Mouse (Mus musculus): ENCODE results near the gene Afap1l2. TPM values are rescaled to one million over a fixed set of nuclear protein-coding genes. Genes with fewer than 3 reads are reported as not detected.

Gene Afap1l2
- polyA plus RNA-seq, 1 experiment: 17.3 TPM

DNA sequence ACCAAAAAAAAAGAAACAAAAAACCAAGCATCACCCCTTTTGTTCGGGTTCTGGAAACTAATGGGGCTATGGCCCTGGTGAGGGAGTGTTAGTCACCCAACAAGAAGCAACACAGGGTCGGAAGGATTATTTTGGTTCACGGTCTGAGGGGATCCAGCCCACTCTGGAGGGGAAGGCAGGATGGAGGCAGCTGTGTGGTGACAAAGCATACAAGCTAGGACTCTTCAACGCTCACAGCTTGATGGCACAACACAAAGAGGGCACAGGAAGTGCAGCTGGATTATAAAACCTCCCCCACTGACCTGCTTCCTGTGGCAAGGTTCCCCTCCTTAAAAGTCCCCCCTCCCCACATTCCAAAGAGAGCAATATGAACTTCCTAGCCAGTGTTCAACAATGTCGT is 44.2 kb downstream of the Afap1l2 start:
- Histone ChIP-seq H3K27ac (ENCODE audit: insufficient read depth, low read length) (no peak overlapping the region), H3K27me3 (ENCODE audit: control insufficient read depth, insufficient read depth, low read length, poor library complexity, severe bottlenecking) (no peaks in the 10 kb centered on the region), H3K4me3 (ENCODE audit: low read depth, low read length) (no peak overlapping the region), H3K9ac (ENCODE audit: low read depth, poor library complexity, severe bottlenecking) (no peak overlapping the region), H3K9me3 (replicated peaks; ENCODE audit: control insufficient read depth, insufficient read depth, low read length, poor library complexity, severe bottlenecking) (no peaks in the 10 kb centered on the region), H3K36me3 (ENCODE audit: control insufficient read depth, insufficient read depth, low read length, poor library complexity, severe bottlenecking) (no peaks in the 10 kb centered on the region), H3K4me1 (ENCODE audit: control insufficient read depth, insufficient read depth, low read length) (peaks cover 2% of the 10 kb centered on the region)
- TF ChIP-seq EP300 (IDR thresholded peaks at IDR 0.05; ENCODE audit: insufficient read depth, low read depth, low read length): no peak
- TF ChIP-seq CTCF (IDR thresholded peaks at IDR 0.05; ENCODE audit: low read depth, low read length): no peak

- H3K4me3 ChIP-seq (ENCODE audit: low read depth, low read length): no peak overlapping the region
- no peak overlapping the region for H3K27ac ChIP-seq (ENCODE audit: insufficient read depth, low read length)
- H3K9me3 ChIP-seq (replicated peaks; ENCODE audit: control insufficient read depth, insufficient read depth, low read length, poor library complexity, severe bottlenecking): no peaks in the 10 kb centered on the region
- no peaks in the 10 kb centered on the region for H3K27me3 ChIP-seq (ENCODE audit: control insufficient read depth, insufficient read depth, low read length, poor library complexity, severe bottlenecking)
- TF ChIP-seq EP300 (IDR thresholded peaks at IDR 0.05; ENCODE audit: insufficient read depth, low read depth, low read length) (no peak), POLR2A (IDR thresholded peaks at IDR 0.05; ENCODE audit: insufficient read depth, low read length) (no peak), CTCF (IDR thresholded peaks at IDR 0.05; ENCODE audit: low read depth, low read length) (no peak)
- H3K9ac ChIP-seq (ENCODE audit: low read depth, poor library complexity, severe bottlenecking): no peak overlapping the region
- peaks cover 2% of the 10 kb centered on the region for H3K4me1 ChIP-seq (ENCODE audit: control insufficient read depth, insufficient read depth, low read length)
- no peaks in the 10 kb centered on the region for H3K36me3 ChIP-seq (ENCODE audit: control insufficient read depth, insufficient read depth, low read length, poor library complexity, severe bottlenecking)
These were observed 48.4 kb downstream of the Afap1l2 start for GRCm38 (mm10) chr19:56959601-56960000.

DNA sequence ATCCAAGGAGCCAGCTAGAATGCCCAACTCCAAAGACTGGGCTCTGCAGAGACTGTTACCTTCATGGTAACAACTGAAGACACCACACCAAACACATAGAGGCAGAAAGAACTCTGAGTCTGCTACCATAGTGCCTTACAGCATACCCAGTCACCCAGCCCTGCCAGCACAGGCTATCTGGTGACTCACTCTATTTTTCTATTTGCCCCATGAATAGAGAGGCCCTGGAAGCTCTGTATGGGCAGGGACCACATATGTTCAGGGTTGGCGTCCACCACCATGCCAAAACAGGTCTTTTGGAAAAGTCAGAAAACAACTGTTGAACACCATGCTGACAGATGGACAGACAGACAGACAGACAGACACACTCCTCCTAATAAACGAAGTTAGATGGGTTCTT is 49.0 kb downstream of the Afap1l2 start:
- Histone ChIP-seq H3K27me3 (ENCODE audit: control insufficient read depth, insufficient read depth, low read length, poor library complexity, severe bottlenecking) (no peaks in the 10 kb centered on the region), H3K9me3 (replicated peaks; ENCODE audit: control insufficient read depth, insufficient read depth, low read length, poor library complexity, severe bottlenecking) (no peaks in the 10 kb centered on the region), H3K27ac (ENCODE audit: insufficient read depth, low read length) (no peak overlapping the region)

GRCm38 (mm10) chr19:56958582-56959021 is 49.4 kb downstream of the Afap1l2 start:
- Histone ChIP-seq H3K9me3 (replicated peaks; ENCODE audit: control insufficient read depth, insufficient read depth, low read length, poor library complexity, severe bottlenecking) (no peaks in the 10 kb centered on the region), H3K27me3 (ENCODE audit: control insufficient read depth, insufficient read depth, low read length, poor library complexity, severe bottlenecking) (no peaks in the 10 kb centered on the region), H3K9ac (ENCODE audit: low read depth, poor library complexity, severe bottlenecking) (no peak overlapping the region), H3K36me3 (ENCODE audit: control insufficient read depth, insufficient read depth, low read length, poor library complexity, severe bottlenecking) (no peaks in the 10 kb centered on the region), H3K27ac (ENCODE audit: insufficient read depth, low read length) (no peak overlapping the region), H3K4me1 (ENCODE audit: control insufficient read depth, insufficient read depth, low read length) (peaks cover 2% of the 10 kb centered on the region), H3K4me3 (ENCODE audit: low read depth, low read length) (no peak overlapping the region)
- no peak for TF ChIP-seq CTCF (IDR thresholded peaks at IDR 0.05; ENCODE audit: low read depth, low read length)
- TF ChIP-seq EP300 (IDR thresholded peaks at IDR 0.05; ENCODE audit: insufficient read depth, low read depth, low read length): no peak
- TF ChIP-seq POLR2A (IDR thresholded peaks at IDR 0.05; ENCODE audit: insufficient read depth, low read length): no peak

More for the DNA sequence above, 49.0 kb downstream of the Afap1l2 start:
- Histone ChIP-seq H3K36me3 (ENCODE audit: control insufficient read depth, insufficient read depth, low read length, poor library complexity, severe bottlenecking) (no peaks in the 10 kb centered on the region), H3K4me1 (ENCODE audit: control insufficient read depth, insufficient read depth, low read length) (peaks cover 2% of the 10 kb centered on the region), H3K9ac (ENCODE audit: low read depth, poor library complexity, severe bottlenecking) (no peak overlapping the region), H3K4me3 (ENCODE audit: low read depth, low read length) (no peak overlapping the region)
- TF ChIP-seq POLR2A (IDR thresholded peaks at IDR 0.05; ENCODE audit: insufficient read depth, low read length) (no peak), EP300 (IDR thresholded peaks at IDR 0.05; ENCODE audit: insufficient read depth, low read depth, low read length) (no peak), CTCF (IDR thresholded peaks at IDR 0.05; ENCODE audit: low read depth, low read length) (no peak)

DNA sequence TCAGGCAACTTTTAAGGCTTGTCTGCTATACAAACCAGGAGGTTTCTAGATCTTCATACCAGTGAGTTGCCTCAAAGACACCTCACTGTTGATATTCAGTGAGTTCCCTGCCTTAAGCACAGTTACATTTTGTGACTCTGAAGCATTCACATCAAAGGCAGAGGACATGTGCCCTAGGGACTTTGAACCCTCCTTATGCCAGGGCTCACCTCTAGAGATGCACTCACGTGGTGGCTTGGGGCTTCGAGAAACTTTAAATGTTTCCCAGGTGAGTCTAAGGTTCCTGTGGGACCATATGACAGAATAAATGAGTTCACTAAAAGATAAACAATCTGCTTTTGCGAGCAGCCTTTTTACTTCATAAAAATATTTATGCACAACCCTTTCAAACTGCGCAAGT is 50.0 kb downstream of the Afap1l2 start:
- Histone ChIP-seq H3K27ac (ENCODE audit: insufficient read depth, low read length) (no peak overlapping the region), H3K4me1 (ENCODE audit: control insufficient read depth, insufficient read depth, low read length) (peaks cover 2% of the 10 kb centered on the region), H3K36me3 (ENCODE audit: control insufficient read depth, insufficient read depth, low read length, poor library complexity, severe bottlenecking) (no peaks in the 10 kb centered on the region), H3K9me3 (replicated peaks; ENCODE audit: control insufficient read depth, insufficient read depth, low read length, poor library complexity, severe bottlenecking) (no peaks in the 10 kb centered on the region), H3K27me3 (ENCODE audit: control insufficient read depth, insufficient read depth, low read length, poor library complexity, severe bottlenecking) (no peaks in the 10 kb centered on the region), H3K4me3 (ENCODE audit: low read depth, low read length) (no peak overlapping the region), H3K9ac (ENCODE audit: low read depth, poor library complexity, severe bottlenecking) (no peak overlapping the region)
- no peak for TF ChIP-seq CTCF (IDR thresholded peaks at IDR 0.05; ENCODE audit: low read depth, low read length)
- TF ChIP-seq POLR2A (IDR thresholded peaks at IDR 0.05; ENCODE audit: insufficient read depth, low read length): no peak
- no peak for TF ChIP-seq EP300 (IDR thresholded peaks at IDR 0.05; ENCODE audit: insufficient read depth, low read depth, low read length)

GRCm38 (mm10) chr19:56955568-56956513 is 52.2 kb downstream of the Afap1l2 start:
- H3K36me3 ChIP-seq (ENCODE audit: control insufficient read depth, insufficient read depth, low read length, poor library complexity, severe bottlenecking): no peaks in the 10 kb centered on the region
- H3K9me3 ChIP-seq (replicated peaks; ENCODE audit: control insufficient read depth, insufficient read depth, low read length, poor library complexity, severe bottlenecking): no peaks in the 10 kb centered on the region
- TF ChIP-seq EP300 (IDR thresholded peaks at IDR 0.05; ENCODE audit: insufficient read depth, low read depth, low read length) (no peak), POLR2A (IDR thresholded peaks at IDR 0.05; ENCODE audit: insufficient read depth, low read length) (no peak), CTCF (IDR thresholded peaks at IDR 0.05; ENCODE audit: low read depth, low read length) (no peak)
- H3K27ac ChIP-seq (ENCODE audit: insufficient read depth, low read length): no peak overlapping the region
- H3K4me1 ChIP-seq (ENCODE audit: control insufficient read depth, insufficient read depth, low read length): peaks cover 2% of the 10 kb centered on the region
- no peaks in the 10 kb centered on the region for H3K27me3 ChIP-seq (ENCODE audit: control insufficient read depth, insufficient read depth, low read length, poor library complexity, severe bottlenecking)
- no peak overlapping the region for H3K4me3 ChIP-seq (ENCODE audit: low read depth, low read length)
- no peak overlapping the region for H3K9ac ChIP-seq (ENCODE audit: low read depth, poor library complexity, severe bottlenecking)

Measured in ES-Bruce4 (cell line).